Mouse (Mus musculus) testis, postnatal 14 days (tissue): ENCODE results near the gene Dcn.

Source experiments
- DNase-seq: peaks from one replicate; pipeline ENCODE4 v3.0.0; 2021; ENCODE audit warnings: low spot score

The Dcn gene

GRCm38 (mm10) chr10:97547740-97548139 lies 68.3 kb downstream of the Dcn start:
- no peak for DNase-seq

GRCm38 (mm10) chr10:97564957-97565856 lies 85.8 kb downstream of the Dcn start, which contains the start of gene Lum:
Gene Lum (plus strand): TSS chr10:97565128.
- no peak for DNase-seq

DNA sequence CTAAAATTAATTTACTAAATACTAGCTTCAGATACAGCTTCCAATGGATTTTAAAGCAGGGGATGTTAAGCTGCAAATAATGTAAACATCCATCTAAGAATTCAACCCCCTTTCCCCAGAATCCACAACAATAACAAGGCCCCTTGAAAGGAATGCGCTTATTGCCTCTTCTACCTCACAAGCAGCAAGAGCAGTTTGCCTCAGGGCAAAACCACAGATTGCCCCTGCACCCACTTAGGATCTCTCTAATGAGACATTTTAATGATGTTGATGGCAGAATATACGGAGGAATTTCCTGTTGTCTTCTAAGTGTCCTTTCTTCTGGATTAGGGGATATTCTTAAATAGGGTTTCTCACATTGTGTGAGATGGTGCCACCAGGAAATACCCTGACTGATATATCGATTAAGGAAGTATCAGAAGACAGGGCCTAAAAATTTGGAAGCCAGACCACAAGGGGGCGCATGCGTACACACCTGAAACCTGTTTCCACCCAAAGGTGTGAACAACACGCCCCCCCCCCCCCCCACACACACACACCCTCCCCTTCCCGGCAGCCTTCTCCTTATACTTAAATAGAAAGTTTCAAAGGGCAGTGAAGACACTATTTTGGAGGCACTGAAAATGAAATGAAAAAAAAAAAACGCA lies 88.2 kb downstream of the Dcn start:
- DNase-seq: no peak
